Mouse (Mus musculus) hindbrain, embryonic 15.5 days (tissue): ENCODE data around the gene Slc25a25. TPM values are rescaled to one million over a fixed set of nuclear protein-coding genes. Genes with fewer than 3 reads are reported as not detected.
"Not testable (repeated sequence)": the region's sequence is repeated elsewhere in the genome, so short reads cannot be mapped to it uniquely, and the experiment has no call there.

Experiments
- ATAC-seq: fragments of 200-750 bp; cut with Nextera tagmentation; 2 replicates; pipeline ENCODE4 v1.8.0; 2017; ENCODE audit warnings: low read depth, moderate number of reproducible peaks, moderate TSS enrichment; ENCODE audit not compliant: low FRiP score
- H3K27ac ChIP-seq: fragments of 300-500 bp; sonication (generic); replicated peaks from 2 replicates; pipeline ENCODE4 v1.5.1; 2015; ENCODE audit warnings: mild to moderate bottlenecking, inconsistent platforms
- H3K27me3 ChIP-seq: fragments of 300-500 bp; sonication (generic); 2 replicates; pipeline ENCODE4 v1.6.1; 2015; ENCODE audit warnings: control low read depth, inconsistent platforms
- H3K36me3 ChIP-seq: fragments of 300-500 bp; sonication (generic); 2 replicates; pipeline ENCODE4 v1.6.1; 2015; ENCODE audit warnings: control low read depth, inconsistent platforms
- H3K4me1 ChIP-seq: fragments of 300-500 bp; sonication (generic); replicated peaks from 2 replicates; pipeline ENCODE4 v1.6.1; 2015; ENCODE audit warnings: control low read depth, inconsistent platforms
- H3K4me2 ChIP-seq: fragments of 300-500 bp; sonication (generic); 2 replicates; pipeline ENCODE4 v1.6.1; 2015; ENCODE audit warnings: moderate library complexity, mild to moderate bottlenecking, inconsistent platforms
- H3K4me3 ChIP-seq: fragments of 300-500 bp; sonication (generic); 2 replicates; pipeline ENCODE4 v1.5.1; 2015; ENCODE audit warnings: mild to moderate bottlenecking, inconsistent platforms
- H3K9ac ChIP-seq: fragments of 300-500 bp; sonication (generic); 2 replicates; pipeline ENCODE4 v1.6.1; 2015; ENCODE audit warnings: inconsistent platforms
- H3K9me3 ChIP-seq: fragments of 300-500 bp; sonication (generic); 2 replicates; pipeline ENCODE4 v1.6.1; 2016; ENCODE audit warnings: control low read depth, inconsistent platforms
- WGBS: fragments of 180-500 bp; shearing (Covaris S2); methylation state at CpG from one replicate; pipeline ENCODE4 v1.1.7; 2015; 5-methylcytosine and 5-hydroxymethylcytosine counted together
- polyA plus RNA-seq: library from polyadenylated mRNA; unstranded; fragments of >200 nt; fragmentation: Nextera tagmentation; extraction: Ambion mirVana; gene quantifications from 2 replicates; pipeline ENCODE4 v1.2.1, GENCODE M21; 2015

Slc25a25 gene
- polyA plus RNA-seq: 51.4 and 54.4 TPM in 2 replicates

- Histone ChIP-seq H3K27ac (peak within 1 kb of the TSS; percentile 92), H3K36me3 (peaks cover 4% of the 10 kb centered on the region; the same call in 1 of the 2 replicates), H3K4me2 (peak within 1 kb of the TSS; percentile 70), H3K4me3 (peak within 1 kb of the TSS; percentile 70), H3K9me3 (no peaks in the 10 kb centered on the region), H3K27me3 (no peaks in the 10 kb centered on the region), H3K9ac (peak within 1 kb of the TSS; percentile 70), H3K4me1 (peaks cover 45% of the 10 kb centered on the region)
- WGBS: under 1% methylated on average over 97 of the region's 103 CpGs
- peak; percentile 91 for ATAC-seq
Observed at GRCm38 (mm10) chr2:32450881-32451844, at the start of gene Slc25a25. TSS of gene Slc25a25 (minus strand) at chr2:32451445.

- Histone ChIP-seq H3K4me3 (no peak overlapping the region), H3K36me3 (no peaks in the 10 kb centered on the region), H3K27me3 (no peaks in the 10 kb centered on the region), H3K27ac (no peak overlapping the region), H3K4me1 (no peaks in the 10 kb centered on the region), H3K4me2 (no peak overlapping the region), H3K9ac (no peak overlapping the region), H3K9me3 (no peaks in the 10 kb centered on the region)
- ATAC-seq: no peak
- WGBS: 77% methylated on average over 5 of the region's 5 CpGs
Observed at GRCm38 (mm10) chr2:32500461-32500860, 49.2 kb upstream of the Slc25a25 start.

- Histone ChIP-seq H3K4me1 (no peaks in the 10 kb centered on the region), H3K36me3 (no peaks in the 10 kb centered on the region), H3K9me3 (no peaks in the 10 kb centered on the region), H3K4me3 (no peak overlapping the region), H3K4me2 (no peak overlapping the region), H3K27ac (no peak overlapping the region), H3K27me3 (no peaks in the 10 kb centered on the region), H3K9ac (no peak overlapping the region)
- no peak for ATAC-seq
- WGBS: 94% methylated on average over 4 of the region's 4 CpGs
Observed at GRCm38 (mm10) chr2:32499365-32499764, 48.1 kb upstream of the Slc25a25 start.

GRCm38 (mm10) chr2:32496190-32496589 is 44.9 kb upstream of the Slc25a25 start:
- no peak for ATAC-seq
- H3K9me3 ChIP-seq: no peaks in the 10 kb centered on the region
- no peak overlapping the region for H3K4me3 ChIP-seq
- no peak overlapping the region for H3K27ac ChIP-seq
- no peak overlapping the region for H3K4me2 ChIP-seq
- no peaks in the 10 kb centered on the region for H3K36me3 ChIP-seq
- 71% methylated on average over 5 of the region's 5 CpGs for WGBS
- H3K4me1 ChIP-seq: no peaks in the 10 kb centered on the region
- H3K9ac ChIP-seq: no peak overlapping the region
- no peaks in the 10 kb centered on the region for H3K27me3 ChIP-seq

- Histone ChIP-seq H3K27me3 (no peaks in the 10 kb centered on the region), H3K4me2 (no peak overlapping the region), H3K4me1 (no peaks in the 10 kb centered on the region), H3K36me3 (no peaks in the 10 kb centered on the region), H3K27ac (no peak overlapping the region), H3K9ac (no peak overlapping the region), H3K9me3 (no peaks in the 10 kb centered on the region), H3K4me3 (no peak overlapping the region)
- WGBS: 77% methylated on average over 20 of the region's 20 CpGs
- ATAC-seq: no peak
Observed at GRCm38 (mm10) chr2:32495185-32495726, 44.0 kb upstream of the Slc25a25 start.

GRCm38 (mm10) chr2:32494522-32494921 is 43.3 kb upstream of the Slc25a25 start:
- no peak overlapping the region for H3K9ac ChIP-seq
- ATAC-seq: no peak
- WGBS: 75% methylated on average over 2 of the region's 2 CpGs
- H3K27me3 ChIP-seq: no peaks in the 10 kb centered on the region
- no peaks in the 10 kb centered on the region for H3K9me3 ChIP-seq
- no peaks in the 10 kb centered on the region for H3K4me1 ChIP-seq
- no peak overlapping the region for H3K4me3 ChIP-seq
- no peak overlapping the region for H3K27ac ChIP-seq
- no peaks in the 10 kb centered on the region for H3K36me3 ChIP-seq
- H3K4me2 ChIP-seq: no peak overlapping the region

- H3K27me3 ChIP-seq: no peaks in the 10 kb centered on the region
- H3K36me3 ChIP-seq: no peaks in the 10 kb centered on the region
- no peaks in the 10 kb centered on the region for H3K9me3 ChIP-seq
- no peaks in the 10 kb centered on the region for H3K4me1 ChIP-seq
- no peak for ATAC-seq
- H3K27ac ChIP-seq: no peak overlapping the region
- no peak overlapping the region for H3K4me3 ChIP-seq
- H3K4me2 ChIP-seq: no peak overlapping the region
- 82% methylated on average over 12 of the region's 12 CpGs for WGBS
- no peak overlapping the region for H3K9ac ChIP-seq
Observed at GRCm38 (mm10) chr2:32493301-32493701, 42.1 kb upstream of the Slc25a25 start.

GRCm38 (mm10) chr2:32492661-32493060 is 41.4 kb upstream of the Slc25a25 start:
- no peaks in the 10 kb centered on the region for H3K27me3 ChIP-seq
- no peak overlapping the region for H3K27ac ChIP-seq
- H3K4me1 ChIP-seq: no peaks in the 10 kb centered on the region
- no peaks in the 10 kb centered on the region for H3K36me3 ChIP-seq
- no peaks in the 10 kb centered on the region for H3K9me3 ChIP-seq
- no peak overlapping the region for H3K4me3 ChIP-seq
- no peak overlapping the region for H3K9ac ChIP-seq
- ATAC-seq: no peak
- no peak overlapping the region for H3K4me2 ChIP-seq
- WGBS: 77% methylated on average over 2 of the region's 2 CpGs

- H3K4me3 ChIP-seq, H3K27ac ChIP-seq, H3K36me3 ChIP-seq, H3K9ac ChIP-seq, H3K4me1 ChIP-seq, H3K9me3 ChIP-seq, H3K4me2 ChIP-seq, ATAC-seq, H3K27me3 ChIP-seq: not testable (repeated sequence)
Observed at GRCm38 (mm10) chr2:32490730-32491129, 39.5 kb upstream of the Slc25a25 start.

GRCm38 (mm10) chr2:32488679-32489078 is 37.4 kb upstream of the Slc25a25 start:
- WGBS: under 1% methylated on average over 5 of the region's 5 CpGs
- Histone ChIP-seq H3K4me2 (no peak overlapping the region), H3K27me3 (no peaks in the 10 kb centered on the region), H3K4me1 (no peaks in the 10 kb centered on the region), H3K27ac (no peak overlapping the region), H3K9me3 (no peaks in the 10 kb centered on the region), H3K36me3 (no peaks in the 10 kb centered on the region), H3K9ac (no peak overlapping the region), H3K4me3 (no peak overlapping the region)
- peak; percentile 59 for ATAC-seq

GRCm38 (mm10) chr2:32487124-32487623 is 35.9 kb upstream of the Slc25a25 start:
- H3K9ac ChIP-seq: no peak overlapping the region
- no peak overlapping the region for H3K27ac ChIP-seq
- 7% methylated on average over 6 of the region's 6 CpGs for WGBS
- ATAC-seq: peak; percentile 60
- no peaks in the 10 kb centered on the region for H3K9me3 ChIP-seq
- H3K4me2 ChIP-seq: no peak overlapping the region
- no peaks in the 10 kb centered on the region for H3K36me3 ChIP-seq
- no peak overlapping the region for H3K4me3 ChIP-seq
- H3K27me3 ChIP-seq: no peaks in the 10 kb centered on the region
- H3K4me1 ChIP-seq: no peaks in the 10 kb centered on the region

GRCm38 (mm10) chr2:32486155-32486554 is 34.9 kb upstream of the Slc25a25 start:
- no peaks in the 10 kb centered on the region for H3K27me3 ChIP-seq
- H3K9me3 ChIP-seq: no peaks in the 10 kb centered on the region
- H3K4me1 ChIP-seq: no peaks in the 10 kb centered on the region
- no peak overlapping the region for H3K4me3 ChIP-seq
- H3K27ac ChIP-seq: no peak overlapping the region
- H3K4me2 ChIP-seq: no peak overlapping the region
- no peak for ATAC-seq
- no peaks in the 10 kb centered on the region for H3K36me3 ChIP-seq
- 88% methylated on average over 9 of the region's 9 CpGs for WGBS
- H3K9ac ChIP-seq: no peak overlapping the region
